Mouse (Mus musculus) ZHBTc4 (cell line): Measurements from ENCODE around the gene Inha.

Source experiments
- DNase-seq: peaks from one replicate; pipeline ENCODE4 v3.0.0-alpha.2; 2011; ENCODE audit warnings: low read depth, low spot score

The Inha gene

DNA sequence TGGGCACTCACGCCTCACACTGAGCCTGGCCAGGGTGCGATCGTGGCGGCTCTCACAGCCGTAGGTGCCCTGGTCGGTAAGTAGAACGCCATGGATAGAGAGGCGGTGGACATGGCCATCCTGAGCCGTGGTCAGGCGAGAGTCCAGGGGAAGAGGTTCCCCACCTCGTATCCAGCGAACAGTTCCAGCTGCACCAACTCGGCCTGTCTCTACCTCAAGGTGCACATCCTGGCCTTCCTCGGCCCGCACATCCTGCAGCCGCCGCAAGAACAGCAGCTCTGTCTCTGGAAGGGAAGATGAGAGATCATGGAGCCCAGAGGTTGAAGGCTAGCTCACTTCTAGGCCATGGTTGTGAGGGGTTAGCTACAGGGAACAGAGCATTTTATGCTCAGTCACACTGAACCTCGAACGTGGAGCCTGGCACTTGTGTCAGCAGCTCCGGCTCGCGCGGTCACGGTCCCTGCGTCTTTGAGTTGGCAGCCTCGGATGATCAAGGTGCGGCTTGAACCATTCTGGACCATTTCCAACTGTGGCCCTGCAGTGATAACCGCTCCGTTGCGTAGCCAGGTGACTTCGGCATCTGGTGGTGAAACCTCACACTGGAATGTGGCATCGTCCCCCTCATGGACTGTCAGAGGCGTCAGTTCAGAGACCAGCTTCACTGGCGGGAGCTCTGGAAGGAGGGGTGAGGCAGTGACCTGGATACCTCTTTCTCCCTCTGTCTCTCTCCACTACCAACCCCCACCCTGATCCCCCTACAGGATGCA, 15.9 kb upstream of the Inha start:
- DNase-seq: no peak

DNA sequence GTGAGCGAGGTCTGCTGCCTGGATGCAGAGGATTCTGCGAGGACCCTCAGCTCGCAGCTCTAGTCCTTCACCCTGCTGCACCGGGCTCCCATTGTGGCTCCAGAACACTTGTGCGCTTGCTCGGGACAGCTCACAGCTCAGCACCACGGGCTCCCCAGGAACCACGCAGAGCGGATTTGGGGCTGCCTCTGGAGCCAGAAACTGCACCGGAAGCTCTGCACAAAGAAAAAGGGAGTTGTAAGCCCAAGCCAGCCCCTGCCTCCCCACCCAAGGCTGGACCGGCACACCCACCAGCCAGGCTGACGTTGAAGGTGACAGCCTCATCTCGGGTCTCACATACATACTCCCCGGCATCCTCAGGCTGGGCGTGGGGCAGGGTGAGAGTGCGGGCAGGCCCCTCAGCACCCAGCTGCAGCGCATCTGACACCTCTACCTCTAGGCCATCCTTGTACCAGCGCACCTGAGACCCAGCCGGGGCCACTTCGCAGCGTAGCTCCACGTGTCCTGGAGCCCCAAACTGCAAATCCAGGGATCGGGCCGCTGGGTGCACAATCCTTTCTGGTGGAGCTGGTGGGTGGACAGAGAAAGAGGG, 14.2 kb upstream of the Inha start:
- DNase-seq: no peak

DNA sequence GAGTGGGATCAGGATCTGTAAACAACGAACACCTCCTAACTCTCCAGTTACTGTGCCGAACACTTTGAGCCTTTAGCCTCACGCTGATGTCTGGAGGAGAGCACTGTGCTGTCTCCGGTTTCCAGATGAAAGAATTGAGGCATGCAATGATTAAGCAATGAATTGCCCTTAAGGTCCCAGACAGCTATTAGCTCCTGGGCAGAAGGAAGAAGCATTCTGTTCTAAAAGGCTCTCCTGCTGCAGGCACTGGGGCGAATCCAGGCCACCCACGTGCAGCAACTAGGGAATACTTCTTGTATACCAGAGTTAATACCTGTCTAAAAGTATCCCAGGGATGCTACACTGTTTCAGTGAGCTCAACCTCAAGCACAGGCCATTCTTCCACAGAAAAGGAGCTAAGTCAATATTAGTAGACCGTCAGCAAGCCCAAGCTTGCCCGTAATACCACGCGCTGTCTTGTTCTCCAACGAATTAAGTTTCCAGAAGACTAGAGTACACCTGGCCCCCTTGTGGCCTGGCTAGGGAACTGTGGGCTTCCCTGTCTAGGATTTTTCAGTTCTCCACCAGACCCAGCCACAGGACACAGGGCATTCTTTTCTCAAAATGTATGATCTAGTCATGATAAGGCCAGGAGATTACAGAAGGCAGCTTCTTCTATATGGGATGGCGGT, 11.9 kb upstream of the Inha start:
- peak; percentile 82 for DNase-seq

- DNase-seq: no peak
Observed at GRCm38 (mm10) chr1:75498897-75499296, 8.0 kb upstream of the Inha start.

DNA sequence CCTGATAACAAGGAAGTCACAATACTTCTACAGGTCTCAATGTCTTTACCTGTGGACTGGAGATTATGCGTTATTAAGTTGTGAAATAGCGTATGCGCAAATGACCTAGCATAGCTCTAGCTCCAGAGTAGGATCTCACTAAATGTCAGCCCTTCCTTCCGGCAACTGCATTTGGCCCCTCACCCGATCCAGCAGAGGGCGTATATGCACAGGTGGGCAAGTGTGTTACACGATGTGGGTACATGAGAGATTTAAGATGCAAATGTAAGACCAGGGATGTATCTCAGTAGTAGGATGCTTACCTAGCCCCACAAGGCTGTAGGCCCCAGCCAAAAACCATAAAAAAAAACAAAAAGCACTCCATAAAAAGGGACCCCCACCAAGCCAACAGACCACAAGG, 7.4 kb upstream of the Inha start:
- DNase-seq: no peak

GRCm38 (mm10) chr1:75501905-75502304, 5.0 kb upstream of the Inha start:
- no peak for DNase-seq

DNA sequence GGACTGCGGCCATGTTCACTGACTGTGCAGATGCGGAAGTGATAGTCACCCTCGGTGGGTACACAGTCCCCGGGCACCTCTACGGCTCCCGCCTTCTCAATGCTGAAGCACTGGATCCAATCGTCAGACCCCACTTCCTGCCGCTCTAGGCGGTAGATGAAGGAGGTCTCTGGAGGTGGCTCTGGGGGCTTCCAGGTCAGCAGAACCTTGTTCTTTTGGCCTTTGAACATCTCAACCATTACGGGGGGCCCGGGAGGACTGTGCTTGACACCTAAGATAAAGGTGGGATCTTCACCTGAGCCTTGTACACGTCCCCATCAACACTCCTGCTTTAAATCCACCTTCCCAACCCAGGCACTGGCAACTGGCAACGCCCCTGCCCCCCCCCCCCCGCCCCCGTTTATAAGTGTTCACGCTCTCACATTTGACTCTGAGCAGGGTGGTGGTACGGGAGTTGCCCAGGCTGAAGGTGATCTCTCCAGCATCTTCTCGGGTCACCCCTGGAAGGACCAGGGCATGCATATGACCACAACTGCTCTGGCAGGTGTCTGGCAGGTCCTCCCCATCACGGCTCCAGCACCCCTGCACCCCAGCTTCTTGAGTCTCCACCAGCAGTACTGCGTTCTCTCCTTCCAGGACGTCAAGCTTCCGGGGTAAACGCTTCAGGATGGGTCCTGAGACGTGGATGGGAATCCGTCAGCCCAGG, 3.8 kb upstream of the Inha start:
- DNase-seq: no peak

- DNase-seq: no peak
Observed at GRCm38 (mm10) chr1:75503651-75503980, 3.3 kb upstream of the Inha start.

GRCm38 (mm10) chr1:75504256-75505045, 2.4 kb upstream of the Inha start:
- DNase-seq: no peak

- peak; percentile 66 for DNase-seq
Observed at GRCm38 (mm10) chr1:75505159-75505955, 1.5 kb upstream of the Inha start.

GRCm38 (mm10) chr1:75505956-75506831, 683 bp upstream of the Inha start, which contains the start of gene Obsl1:
Gene Obsl1 (minus strand): TSS chr1:75506452.
- peak; percentile 79 for DNase-seq

GRCm38 (mm10) chr1:75509586-75509985, 2.7 kb downstream of the Inha start:
- no peak for DNase-seq

DNA sequence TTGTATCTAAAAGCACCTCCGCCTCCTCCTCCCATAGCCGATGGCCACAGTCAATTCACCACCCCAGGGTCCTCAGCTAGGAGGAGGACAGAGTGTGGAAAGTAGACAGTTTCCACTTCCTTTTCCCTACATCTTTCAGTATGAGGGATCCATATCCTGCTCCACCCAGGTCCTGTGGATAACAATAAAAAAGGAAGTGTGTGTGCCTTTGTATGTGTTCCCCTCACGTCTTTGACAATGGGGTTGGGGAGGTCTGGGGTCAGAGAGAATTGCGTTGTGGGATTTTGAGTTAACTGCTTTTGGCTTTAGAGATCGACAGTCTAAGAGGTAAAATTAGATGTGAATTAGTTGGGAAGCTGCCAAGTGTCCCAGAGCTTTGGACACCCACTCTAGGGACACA, 3.3 kb downstream of the Inha start:
- DNase-seq: no peak

DNA sequence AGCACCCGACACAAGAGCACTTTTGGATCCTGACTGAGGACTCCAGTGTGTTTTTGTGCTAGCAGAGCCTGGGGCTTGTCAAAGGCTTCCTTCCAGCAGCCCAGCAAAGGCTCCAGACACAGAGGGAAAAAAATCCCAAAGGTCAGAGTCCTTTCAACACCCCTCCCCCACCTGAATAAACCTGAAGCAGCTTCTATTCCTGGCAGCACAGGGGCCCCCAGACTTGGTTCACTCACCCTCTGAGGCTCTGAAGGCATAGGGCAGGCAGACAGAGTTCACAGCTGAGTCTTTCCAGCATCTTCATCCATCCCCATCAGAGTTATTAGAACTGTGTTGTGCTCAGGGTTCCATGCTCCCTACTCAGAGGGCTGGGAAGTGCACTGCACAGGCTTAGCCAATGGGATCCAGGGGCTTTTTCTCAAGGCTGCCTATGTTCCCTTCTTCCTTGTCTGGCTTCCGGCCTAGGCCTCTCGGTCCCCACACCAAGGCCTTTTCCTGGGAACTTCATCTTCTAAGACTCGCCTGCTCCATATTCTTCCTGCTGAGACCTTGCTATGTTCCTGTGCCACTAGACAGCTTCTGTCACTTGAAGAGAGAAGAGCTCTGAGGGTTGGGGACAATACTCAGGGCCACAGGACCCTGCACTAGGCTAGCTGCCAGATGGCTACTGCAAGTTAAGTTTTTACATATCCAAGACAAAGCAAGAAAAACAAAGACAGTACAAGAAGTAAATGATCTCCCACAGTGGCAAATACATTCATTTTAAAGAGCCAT, 4.7 kb downstream of the Inha start:
- peak; percentile 79 for DNase-seq

DNA sequence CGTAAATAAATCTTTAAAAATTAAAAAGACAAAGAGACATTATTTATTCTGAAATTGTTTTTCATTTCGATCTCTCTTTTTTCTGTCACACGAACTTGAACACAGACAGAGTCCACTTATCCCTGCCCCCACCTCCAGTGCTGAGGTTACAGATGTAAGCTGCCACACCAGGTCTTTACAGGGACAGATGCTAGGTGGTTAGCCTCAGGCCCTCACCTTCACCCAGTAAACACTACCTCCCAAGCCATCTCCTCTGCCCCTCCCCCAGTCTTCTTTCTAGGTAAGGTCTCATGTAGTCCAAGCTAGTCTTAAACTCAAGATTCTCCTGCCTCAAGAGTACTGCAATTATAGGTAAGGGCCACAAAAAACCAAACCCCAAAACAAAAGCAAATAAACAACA, 5.7 kb downstream of the Inha start:
- DNase-seq: no peak

GRCm38 (mm10) chr1:75516703-75517380, 10.0 kb downstream of the Inha start:
- no peak for DNase-seq

DNA sequence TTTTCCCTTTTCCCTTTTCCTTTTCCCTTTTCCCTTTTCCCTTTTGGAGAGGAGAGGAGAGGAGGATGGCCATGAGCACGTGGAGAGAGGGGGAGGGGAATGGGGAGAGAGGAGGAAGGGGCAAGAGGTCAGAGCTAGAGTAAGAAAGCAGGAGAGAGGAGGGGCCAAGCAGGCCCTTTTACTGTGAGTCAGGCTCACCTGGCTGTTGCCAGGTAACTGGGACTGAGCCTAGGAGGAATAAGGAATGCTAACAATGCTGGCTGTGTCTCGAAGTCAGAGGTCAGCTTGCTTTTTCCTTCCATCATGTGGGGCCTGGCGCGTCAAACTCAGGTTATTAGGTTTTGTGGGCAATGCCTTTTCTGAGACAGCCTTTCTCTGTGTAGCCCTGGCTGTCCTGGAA, 11.1 kb downstream of the Inha start:
- peak; percentile 90 for DNase-seq

- peak; percentile 49 for DNase-seq
Observed at GRCm38 (mm10) chr1:75518427-75518826, 11.6 kb downstream of the Inha start.
